Mouse (Mus musculus) stomach, postnatal 0 days (tissue): ENCODE measurements around the gene Gm44579.

Experiments used
- CTCF ChIP-seq: IDR thresholded peaks from 2 replicates; pipeline ENCODE4 v1.5.1; 2016; ENCODE audit warnings: antibody characterized with exemption, low read depth, mild to moderate bottlenecking, moderate library complexity
- EP300 ChIP-seq: optimal IDR thresholded peaks from 2 replicates; pipeline ENCODE3; 2016; ENCODE audit warnings: antibody characterized with exemption

GRCm38 (mm10) chr15:98195442-98195841 is 25.3 kb downstream of the Gm44579 start, which contains the start of gene Olfr288:
- no peak for TF ChIP-seq CTCF
- no peak for TF ChIP-seq EP300
